Mouse (Mus musculus): ENCODE measurements around the gene Olfr25.

Gene Olfr25

GRCm38 (mm10) chr9:38328760-38329159 is at the start of gene Olfr25:
TSS of gene Olfr25 (plus strand) at chr9:38329060.
- no peak for DNase-seq (ENCODE audit: low spot score)

GRCm38 (mm10) chr9:38290807-38291206 is 38.1 kb upstream of the Olfr25 start, which contains the start of gene Olfr896-ps1:
TSS of gene Olfr896-ps1 (plus strand) at chr9:38291107.
- DNase-seq (ENCODE audit: low spot score), result no peak

GRCm38 (mm10) chr9:38348111-38348510 is 19.3 kb downstream of the Olfr25 start, which contains the start of gene Olfr898:
TSS of gene Olfr898 (plus strand) at chr9:38348411.
- DNase-seq (ENCODE audit: low spot score), result no peak

- DNase-seq (ENCODE audit: low spot score), result no peak
Observed at GRCm38 (mm10) chr9:38366596-38366995, 37.7 kb downstream of the Olfr25 start, which contains the start of gene Olfr250. TSS of gene Olfr250 (plus strand) at chr9:38366896.

GRCm38 (mm10) chr9:38376786-38377185 is 47.9 kb downstream of the Olfr25 start, which contains the start of gene Olfr251:
TSS of gene Olfr251 (plus strand) at chr9:38377086.
- DNase-seq (ENCODE audit: low spot score), result no peak

Data from embryo, embryonic 10.5 days (tissue).